Mouse (Mus musculus): ENCODE results near the gene Rnft2.

The Rnft2 gene

GRCm38 (mm10) chr5:118145999-118146679 is 98.8 kb downstream of the Rnft2 start:
- in situ Hi-C loops (cut with MboI; ENCODE audit: unreplicated experiment in 2 of 2), result no loop called here

DNA sequence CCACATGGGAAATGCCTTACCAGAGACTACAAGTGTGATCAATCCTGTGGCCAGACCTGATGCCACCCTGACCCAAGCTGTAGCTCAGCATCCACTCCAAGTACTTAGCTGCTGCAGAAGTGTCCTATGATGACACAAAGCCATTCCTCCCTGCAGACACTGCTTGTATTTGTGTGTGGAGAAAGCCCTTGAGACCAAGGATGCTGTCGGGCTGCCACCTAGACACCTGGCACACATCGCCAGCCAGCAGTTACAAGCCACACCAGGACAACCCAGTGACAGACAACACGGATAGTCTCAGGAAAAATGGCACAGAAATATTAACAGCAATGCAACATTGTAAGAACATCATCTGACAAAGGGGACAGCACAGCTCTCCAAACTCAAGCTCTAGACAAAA is 99.5 kb downstream of the Rnft2 start:
- in situ Hi-C loops (cut with MboI; ENCODE audit: unreplicated experiment in 2 of 2), result no loop called here

- in situ Hi-C loops (cut with MboI; ENCODE audit: unreplicated experiment in 2 of 2), result no loop called here
Measured at GRCm38 (mm10) chr5:118144770-118145169, 100.1 kb downstream of the Rnft2 start.

DNA sequence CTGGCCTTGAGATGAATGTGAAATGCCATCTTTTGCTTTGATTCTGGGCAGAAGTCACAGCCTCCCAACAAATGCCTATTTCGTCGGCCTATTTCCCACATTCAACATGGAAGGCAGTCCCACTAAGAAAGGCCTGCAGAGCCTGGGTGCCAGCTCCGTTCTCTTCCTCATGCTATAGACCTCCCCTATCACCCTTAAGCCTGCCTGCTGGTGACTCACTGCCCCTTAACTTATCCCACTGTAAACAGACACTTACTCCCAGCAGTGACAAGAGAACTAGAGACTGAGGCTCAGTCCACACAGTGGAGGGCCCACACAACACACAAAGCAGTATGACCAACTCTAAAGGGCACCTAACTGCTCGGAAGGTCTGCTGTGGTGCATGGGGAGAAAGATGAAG is 100.6 kb downstream of the Rnft2 start:
- in situ Hi-C loops (cut with MboI; ENCODE audit: unreplicated experiment in 2 of 2), result no loop called here

GRCm38 (mm10) chr5:118143211-118144026 is 101.5 kb downstream of the Rnft2 start:
- in situ Hi-C loops (cut with MboI; ENCODE audit: unreplicated experiment in 2 of 2), result no loop called here

DNA sequence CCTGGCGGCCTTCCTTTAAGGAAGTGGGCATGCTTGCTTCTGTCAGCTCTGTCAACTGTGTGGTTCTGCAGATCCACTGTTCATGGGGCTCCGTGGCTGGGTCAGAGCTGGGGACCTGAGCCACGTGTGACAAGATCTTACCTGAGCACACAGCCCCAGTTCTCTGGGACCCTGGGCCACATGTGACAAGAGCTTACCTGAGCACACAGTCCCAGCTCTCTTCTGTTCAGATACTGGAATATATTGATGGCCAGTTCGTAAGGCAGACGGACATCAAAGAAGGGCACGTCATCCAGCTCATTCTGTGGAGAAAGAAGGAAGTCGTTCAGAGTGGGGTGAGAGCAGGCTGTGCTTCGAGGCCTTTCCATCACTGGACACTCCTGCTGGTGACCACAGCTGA is 102.4 kb downstream of the Rnft2 start:
- in situ Hi-C loops (cut with MboI; ENCODE audit: unreplicated experiment in 2 of 2), result no loop called here
